Mouse (Mus musculus) right cerebral cortex, postnatal 25 days (tissue): ENCODE data around the gene Epas1.

Experiments
- DNase-seq: peaks from one replicate; pipeline ENCODE4 v3.0.0; 2022

Epas1 gene

DNA sequence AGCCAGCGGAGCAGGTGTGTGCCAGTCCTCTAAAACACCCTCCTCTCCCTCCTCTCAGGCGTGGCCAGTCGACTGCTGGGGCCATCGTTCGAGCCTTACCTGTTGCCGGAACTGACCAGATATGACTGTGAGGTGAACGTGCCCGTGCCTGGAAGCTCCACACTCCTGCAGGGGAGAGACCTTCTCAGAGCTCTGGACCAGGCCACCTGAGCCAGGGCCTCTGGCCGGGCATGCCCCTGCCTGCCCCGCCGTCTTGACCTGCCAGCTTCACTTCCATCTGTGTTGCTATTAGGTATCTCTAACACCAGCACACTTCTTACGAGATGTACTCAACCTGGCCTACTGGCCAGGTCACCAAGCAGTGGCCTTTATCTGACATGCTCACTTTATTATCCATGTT is 77.4 kb downstream of the Epas1 start:
- no peak for DNase-seq

DNA sequence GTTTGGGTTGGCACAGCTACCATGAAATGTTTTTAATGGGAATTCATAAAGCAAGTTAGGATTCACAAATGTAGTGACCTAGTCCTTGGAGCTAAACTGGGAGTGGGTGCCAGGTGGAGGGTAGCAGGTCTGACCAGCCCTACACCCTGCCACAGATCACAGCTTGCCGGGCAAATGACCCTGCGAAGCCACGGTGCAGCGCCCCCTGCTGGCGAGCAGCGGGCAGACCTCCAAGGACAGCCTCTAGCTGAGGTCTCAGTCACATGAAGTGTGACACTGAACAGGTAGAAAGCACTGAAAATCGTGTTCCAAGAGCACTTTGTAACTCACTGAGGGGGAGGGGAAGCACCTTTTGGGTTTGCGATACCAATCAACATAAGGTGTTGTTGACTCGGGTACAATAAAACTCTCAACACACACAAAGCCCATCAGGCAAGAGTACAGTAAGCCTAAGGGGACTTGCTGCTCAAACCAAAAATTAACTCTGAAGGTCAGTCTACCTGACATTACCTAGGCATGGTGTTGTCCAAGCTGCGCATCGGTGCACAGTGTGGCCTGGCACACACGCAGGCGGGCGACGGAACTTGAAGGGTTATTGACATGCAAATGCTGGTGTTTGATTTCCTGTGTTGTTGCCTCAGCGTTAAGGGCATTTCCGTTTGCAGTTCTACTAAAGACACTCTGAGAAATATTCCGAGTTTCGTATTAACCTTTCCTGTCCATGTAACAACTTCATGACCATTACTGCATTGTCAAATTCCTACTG is 79.2 kb downstream of the Epas1 start:
- no peak for DNase-seq

DNA sequence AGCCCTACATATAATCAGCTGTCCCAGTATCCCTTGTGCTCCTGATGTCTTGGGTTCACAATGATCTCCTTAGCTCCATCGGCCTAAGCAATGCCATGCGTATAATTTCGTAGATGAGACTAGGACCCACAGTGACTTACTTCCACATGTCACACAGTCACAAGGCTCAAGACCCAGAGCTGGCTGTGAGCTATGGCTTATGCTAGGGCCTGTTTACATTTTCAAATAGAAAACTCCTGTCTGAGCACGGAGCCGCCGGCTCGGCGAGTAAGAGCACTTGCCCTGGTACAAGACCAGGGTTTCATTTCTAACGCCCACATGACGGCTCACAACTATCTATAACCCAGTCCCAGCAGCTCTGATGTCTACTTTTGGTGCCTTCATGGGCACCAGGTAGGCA is 80.4 kb downstream of the Epas1 start:
- DNase-seq, result no peak

DNA sequence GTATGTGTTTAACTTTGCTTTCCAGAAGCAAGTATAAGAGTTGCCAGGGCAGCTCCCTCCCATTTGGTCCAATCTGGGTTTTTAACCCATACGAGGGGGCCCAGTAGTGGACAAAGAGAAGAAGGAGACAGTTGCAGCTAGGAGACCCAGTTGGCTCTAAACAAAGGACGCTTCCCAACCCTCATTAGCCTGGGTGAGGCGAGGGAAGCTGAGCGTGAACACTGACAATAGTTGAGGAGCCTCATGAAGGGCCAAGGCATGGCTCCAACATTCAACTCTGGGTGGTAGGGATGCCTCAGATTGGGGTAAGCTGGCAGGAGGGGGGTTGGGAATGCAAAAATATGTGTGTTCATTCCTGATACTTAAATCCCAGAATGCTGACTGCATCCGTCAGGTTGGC is 85.8 kb downstream of the Epas1 start:
- DNase-seq, result no peak

DNA sequence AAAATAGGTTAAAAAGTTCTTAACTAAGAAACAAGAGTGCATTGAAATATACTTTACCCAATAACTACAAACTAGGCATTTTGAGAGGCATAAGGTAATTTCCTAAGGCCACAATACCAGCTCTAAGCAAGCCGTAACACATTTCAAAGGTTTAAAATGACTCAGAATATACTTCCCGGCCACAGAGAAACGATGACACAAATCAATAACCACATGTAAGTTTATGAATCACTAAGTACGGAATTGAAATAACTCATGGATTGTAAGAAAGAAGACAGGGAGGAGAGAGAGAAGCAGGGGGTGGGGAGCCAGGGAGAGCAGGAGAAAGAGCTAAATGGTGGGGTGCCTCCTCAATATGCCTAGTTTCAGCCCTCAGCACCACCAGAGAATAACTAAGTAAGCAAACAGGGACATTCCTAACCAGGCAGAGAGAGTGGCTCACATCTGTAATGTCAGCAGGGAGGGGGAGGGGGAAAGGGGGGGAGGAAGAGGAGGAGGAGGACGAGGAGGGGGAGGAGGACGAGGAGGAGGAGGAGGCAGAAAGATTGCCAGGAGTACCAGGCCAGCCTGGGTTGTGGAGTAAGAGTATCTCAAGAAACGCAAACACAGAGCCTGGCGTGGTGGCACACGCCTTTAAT is 97.3 kb downstream of the Epas1 start:
- DNase-seq, result no peak

DNA sequence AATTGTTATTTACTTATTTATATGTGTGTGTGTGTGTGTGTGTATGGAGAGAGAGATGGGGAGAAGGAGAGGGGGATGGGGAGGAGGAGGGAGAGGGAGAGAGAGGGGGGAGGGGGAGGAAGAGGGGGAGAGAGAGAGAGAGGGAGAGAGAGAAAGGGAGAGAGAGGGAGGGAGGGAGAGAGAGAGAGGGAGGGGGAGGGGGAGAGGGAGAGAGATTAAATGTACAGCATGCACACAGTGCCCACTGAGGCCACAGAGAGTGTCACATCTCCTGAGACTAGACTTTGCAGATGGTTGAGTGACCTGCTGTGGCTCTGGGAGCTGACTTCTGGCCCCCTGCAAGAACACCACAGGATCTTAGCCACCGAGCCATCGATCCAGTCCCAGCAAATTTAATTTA is 98.3 kb downstream of the Epas1 start:
- DNase-seq, result no peak

DNA sequence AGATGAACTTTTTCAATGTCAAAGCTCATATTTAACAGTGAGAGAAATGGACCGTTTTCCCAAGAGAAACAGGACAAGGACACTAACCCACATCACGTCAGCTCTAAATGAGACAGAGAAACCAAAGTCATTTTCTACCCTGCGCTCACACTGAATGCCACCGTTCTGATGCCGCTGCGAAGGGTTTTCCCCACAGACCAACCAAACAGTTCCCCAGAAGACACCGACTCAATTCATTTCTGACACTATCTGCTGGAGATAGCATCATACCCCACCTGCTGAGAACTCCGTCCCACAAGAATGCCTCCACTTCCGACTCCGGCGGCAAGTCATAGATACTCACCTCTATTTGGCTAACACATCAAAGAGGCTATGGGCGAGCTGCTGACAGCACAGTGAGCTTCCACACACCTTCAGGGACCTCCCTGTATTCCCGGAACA is 99.1 kb downstream of the Epas1 start:
- no peak for DNase-seq

DNA sequence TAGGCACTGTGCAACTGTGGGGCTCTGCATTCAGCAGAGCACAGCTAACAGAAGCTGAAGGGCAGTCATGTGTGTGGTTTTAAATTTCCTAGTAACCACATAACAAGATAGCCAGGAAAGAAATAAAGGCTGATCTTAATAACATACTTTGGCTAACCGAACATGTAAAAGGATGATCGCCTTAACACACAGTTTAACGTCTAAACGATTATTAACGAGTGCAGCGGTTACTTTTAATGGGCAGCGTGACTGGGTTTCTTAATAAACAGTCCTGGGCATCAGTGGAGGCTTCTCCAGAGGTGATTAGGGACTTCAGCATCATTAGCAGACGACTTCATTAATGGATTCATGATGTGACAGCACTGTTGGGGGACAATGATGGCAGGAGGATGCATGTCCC is 117.1 kb downstream of the Epas1 start:
- DNase-seq, result no peak

DNA sequence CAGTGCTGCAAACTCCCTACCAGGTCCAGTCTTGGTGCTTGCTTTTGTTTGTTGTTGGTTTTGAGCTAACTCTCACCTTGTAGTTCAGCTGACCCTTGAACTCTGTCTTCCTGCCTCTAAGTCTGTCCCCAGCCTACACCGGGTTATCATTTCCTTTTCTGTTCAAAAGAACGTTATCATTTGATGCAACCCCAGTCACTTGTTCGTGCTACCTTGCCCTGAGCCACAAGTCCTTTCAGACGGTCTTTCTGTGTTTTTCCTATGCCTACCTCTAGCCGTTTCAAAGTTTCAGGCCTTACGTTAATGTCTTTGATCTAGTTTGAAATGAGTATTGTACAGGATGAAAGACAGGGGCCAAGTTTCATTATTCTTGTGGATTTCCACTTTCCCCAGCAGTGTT is 119.1 kb downstream of the Epas1 start:
- no peak for DNase-seq

DNA sequence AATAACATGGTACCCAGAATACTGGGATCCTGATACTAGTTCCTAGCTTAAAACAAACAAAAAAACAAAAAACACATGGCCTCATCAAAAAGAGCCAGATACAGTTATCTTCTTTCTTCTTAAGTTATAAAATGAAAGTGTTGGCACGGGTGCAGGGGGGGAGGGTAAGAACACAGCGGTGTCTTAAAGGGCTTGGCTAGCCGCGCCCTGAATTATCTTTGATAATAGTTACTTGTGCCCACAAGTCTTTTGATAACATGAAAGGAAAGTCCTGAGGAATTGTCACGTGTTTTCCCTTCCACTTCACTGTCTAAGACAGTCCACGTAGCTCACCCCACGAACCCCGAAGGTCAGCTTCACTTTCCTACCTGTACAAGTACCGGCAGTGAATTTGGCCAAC is 123.4 kb downstream of the Epas1 start:
- no peak for DNase-seq

DNA sequence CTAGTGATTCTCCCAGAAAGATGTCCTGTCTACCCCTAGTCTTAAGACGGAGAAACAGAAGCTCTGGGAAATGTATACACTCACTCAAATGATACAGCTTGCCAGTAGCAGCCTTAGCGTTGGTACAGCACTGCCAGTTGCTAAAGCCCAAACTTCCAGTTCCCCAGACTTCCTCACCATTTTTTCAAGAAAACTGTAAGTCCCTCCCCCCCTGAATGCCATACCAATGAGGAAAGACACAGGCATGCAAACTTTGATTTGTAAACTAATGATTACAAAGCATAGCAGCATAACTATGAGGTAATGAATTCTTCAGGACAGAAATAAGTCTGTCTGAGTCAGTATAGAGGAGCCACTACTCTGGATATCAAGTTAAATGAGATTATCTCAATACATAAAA is 124.2 kb downstream of the Epas1 start:
- DNase-seq, result no peak

DNA sequence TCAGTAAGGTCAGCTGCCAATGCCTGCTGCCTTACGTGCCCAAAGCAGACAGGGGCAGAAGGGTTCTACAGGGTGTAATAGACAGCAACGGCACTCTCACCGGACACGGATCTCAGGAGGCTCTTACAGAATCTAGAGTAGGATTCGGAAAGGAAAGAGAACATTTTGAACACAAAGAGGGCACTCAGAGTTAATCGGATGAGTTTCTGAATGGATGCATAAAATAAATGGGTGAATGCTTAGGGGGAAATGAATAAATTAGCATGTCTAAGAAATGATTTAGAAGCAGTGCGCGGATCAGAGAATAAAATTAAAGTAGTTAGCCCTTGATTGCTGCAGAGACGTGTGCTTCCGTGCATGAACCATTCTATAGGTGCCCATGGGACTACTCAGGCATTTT is 126.6 kb downstream of the Epas1 start:
- DNase-seq, result no peak

DNA sequence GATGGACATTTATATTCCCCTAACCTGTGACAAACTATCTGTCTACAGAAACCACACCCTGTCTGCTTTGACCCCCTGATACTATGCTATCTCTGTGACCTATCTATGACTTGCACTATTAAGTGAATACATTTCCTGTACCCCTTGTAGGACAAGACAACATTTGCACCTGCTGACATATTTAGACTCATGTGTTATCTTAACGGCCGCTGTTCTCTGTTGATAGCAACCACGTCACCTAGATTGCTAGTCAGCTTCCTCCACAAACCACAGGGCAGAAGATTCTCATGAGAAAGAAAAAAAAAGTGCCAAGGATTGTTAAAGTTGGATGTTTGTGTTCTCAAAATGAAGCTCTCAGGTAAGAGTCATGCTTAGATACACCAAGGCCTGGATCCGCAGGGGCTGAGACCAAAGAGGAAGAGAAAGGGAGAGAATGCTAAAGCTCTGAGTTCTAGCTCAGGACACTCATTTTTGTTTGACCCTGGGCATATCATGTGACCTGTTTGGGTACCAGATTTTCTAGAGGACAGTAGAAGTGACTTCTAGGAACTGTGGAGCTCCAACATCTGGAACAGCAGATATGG is 127.1 kb downstream of the Epas1 start:
- DNase-seq, result no peak
